Mouse (Mus musculus) central nervous system, embryonic 11.5 days (tissue): Measurements from ENCODE around the gene Ddx54. TPM values are rescaled to one million over a fixed set of nuclear protein-coding genes. Genes with fewer than 3 reads are reported as not detected.

ENCODE experiments used
- polyA plus RNA-seq: library from polyadenylated mRNA; depleted of rRNA; stranded (reverse); fragments of >200 nt; gene quantifications from 2 replicates; pipeline ENCODE4 v1.2.3, GENCODE M21; 2012; rRNA removed

The Ddx54 gene
- 38.4 and 40.1 TPM in 2 replicates for polyA plus RNA-seq

DNA sequence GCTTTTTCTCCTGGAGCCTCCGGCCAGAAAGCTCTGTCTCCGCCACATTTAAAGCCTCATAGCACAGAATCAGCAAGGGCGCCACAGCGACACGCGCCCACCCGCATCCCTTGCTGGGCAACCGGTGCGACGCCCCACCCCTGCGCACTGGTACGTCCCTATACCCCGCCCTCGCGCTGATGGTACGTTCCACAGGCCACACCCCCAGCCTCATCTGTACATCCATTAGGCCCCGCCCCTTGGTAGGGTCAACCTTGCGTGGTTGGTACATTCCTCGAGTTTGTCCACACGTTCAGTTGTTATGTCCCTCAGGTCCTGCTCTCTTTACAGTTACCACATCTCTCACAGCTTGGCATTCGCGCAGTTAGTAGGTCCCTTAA, at the start of gene Ddx54, which contains the start of gene Rita1:
Gene Ddx54 (plus strand): TSS at position 298 of the 380 bp plus-strand sequence.
Gene Rita1 (minus strand): TSS at position 148 of the 380 bp plus-strand sequence.

DNA sequence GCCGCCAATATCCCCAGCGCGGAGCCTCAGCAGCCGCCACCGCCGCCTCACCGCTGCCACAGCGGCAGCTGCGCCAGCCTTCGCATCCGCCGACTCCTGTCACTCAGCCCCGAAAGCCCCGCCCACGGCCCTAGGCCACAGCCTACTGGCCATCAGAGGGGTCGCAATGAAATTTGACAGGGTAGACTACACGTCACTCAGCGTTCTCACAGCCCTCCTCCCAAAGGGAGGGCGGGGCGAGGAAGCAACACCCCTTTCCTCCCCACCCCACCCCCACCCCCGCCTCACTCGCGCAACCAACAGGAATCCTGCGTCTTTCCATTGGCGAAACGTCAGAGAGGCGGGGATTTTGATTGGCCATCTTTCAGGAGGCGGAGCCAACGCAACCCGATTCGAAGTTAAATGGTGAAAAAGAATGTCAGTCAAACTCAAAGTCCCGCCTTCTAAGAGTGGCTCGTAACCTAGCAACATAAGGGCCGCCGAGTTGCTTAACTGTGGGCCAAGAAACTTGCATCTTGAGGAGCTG, 23.9 kb upstream of the Ddx54 start, which contains the start of the genes Tpcn1 and Iqcd:
Gene Tpcn1 (minus strand): TSS at position 105 of the 526 bp plus-strand sequence.
Gene Iqcd (plus strand): TSS at position 448 of the 526 bp plus-strand sequence.

DNA sequence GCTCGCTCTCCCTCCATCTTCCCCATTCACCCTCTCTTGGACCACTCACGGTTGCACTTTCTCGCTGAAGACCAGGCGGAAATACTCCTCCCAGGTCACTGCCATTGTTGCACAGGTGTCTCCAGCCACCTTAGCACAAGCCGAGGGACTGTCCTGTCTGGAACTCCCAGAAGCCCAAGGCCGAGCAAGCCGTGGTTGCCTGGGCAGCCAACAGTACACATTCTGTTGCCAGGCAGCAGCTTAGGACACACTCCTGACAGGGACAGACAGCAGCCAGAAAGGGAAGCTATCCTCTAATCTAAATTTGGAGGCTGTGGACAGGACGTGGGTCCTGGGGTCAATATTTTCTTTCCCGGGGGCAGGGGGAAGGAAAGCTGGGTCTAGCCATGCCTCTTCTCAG, 21.6 kb downstream of the Ddx54 start, which contains the start of gene Cfap73:
Gene Cfap73 (minus strand): TSS at position 105 of the 400 bp plus-strand sequence.

DNA sequence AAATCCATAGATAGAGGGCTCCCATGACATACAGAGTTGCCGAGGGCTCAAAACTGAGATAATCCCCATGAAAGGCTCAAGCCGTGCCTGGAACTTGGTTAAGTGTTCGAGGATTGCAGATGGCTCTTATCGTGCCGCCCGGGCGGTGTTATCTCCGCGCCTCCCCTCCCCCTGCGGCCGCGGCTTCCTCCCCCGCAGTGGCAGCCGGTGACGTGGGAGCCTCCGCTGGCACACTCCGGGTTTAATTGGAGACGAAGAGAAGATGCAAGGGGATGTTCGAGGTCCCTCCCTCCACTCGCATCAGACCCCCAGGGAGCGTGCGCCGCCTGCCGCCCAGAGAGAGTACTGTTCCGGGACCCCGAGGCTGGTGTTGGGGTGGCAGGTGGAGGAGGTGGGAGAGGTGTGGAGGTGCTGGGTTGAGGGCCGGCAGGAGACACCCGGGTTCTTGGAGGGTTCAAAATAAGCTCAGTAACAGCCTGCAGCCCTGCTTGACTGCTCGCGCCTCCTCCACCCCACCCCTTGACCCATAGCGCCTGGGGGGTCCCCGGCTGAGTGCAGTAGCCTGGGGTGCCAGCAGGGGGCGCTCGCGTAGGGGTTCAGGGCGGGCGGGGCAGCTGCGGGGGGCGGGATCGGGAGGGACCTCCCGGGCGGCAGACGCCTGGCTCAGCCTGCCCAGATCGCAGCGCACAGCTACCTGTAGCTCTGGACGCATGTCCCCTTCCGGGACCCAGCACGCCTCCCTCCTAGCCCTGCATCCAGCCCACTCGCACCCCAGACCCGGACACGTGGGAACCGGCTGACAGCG, 36.2 kb downstream of the Ddx54 start, which contains the start of gene Rasal1:
Gene Rasal1 (plus strand): TSS at position 244 of the 805 bp plus-strand sequence.

Other genes starting within 250 kb of the Ddx54 start
- gene Lhx5, start 181.0 kb upstream of the Ddx54 start, polyA plus RNA-seq: 13.6 and 21.9 TPM in 2 replicates
- gene Sdsl, start 139.9 kb upstream of the Ddx54 start, polyA plus RNA-seq: 5.2 and 5.9 TPM in 2 replicates
- 0.06 TPM in 2 replicates for gene Sds, start 136.2 kb upstream of the Ddx54 start, polyA plus RNA-seq
- 10.0 and 17.9 TPM in 2 replicates for gene Plbd2, start 109.1 kb upstream of the Ddx54 start, polyA plus RNA-seq
- 4.4 and 5.1 TPM in 2 replicates for gene Slc8b1, start 101.6 kb upstream of the Ddx54 start, polyA plus RNA-seq
- 14.3 and 26.2 TPM in 2 replicates for gene Tpcn1, start 24.1 kb upstream of the Ddx54 start, polyA plus RNA-seq
- 1.7 and 3.7 TPM in 2 replicates for gene Iqcd, start 23.7 kb upstream of the Ddx54 start, polyA plus RNA-seq
- gene Rita1, start 150 bp upstream of the Ddx54 start, polyA plus RNA-seq: 22.7 and 23.9 TPM in 2 replicates
- 0.09 and 0.11 TPM in 2 replicates for gene Cfap73, start 21.5 kb downstream of the Ddx54 start, polyA plus RNA-seq
- 0.14 and 0.24 TPM in 2 replicates for gene Rasal1, start 36.1 kb downstream of the Ddx54 start, polyA plus RNA-seq
- gene Dtx1, start 99.2 kb downstream of the Ddx54 start, polyA plus RNA-seq: 9.1 and 13.1 TPM in 2 replicates
- 0.36 and 0.40 TPM in 2 replicates for gene Oas2, start 137.1 kb downstream of the Ddx54 start, polyA plus RNA-seq
- 0.14 and 0.19 TPM in 2 replicates for gene Oas3, start 164.9 kb downstream of the Ddx54 start, polyA plus RNA-seq
- 0.04 and 0.09 TPM in 2 replicates for gene Oas1e, start 182.8 kb downstream of the Ddx54 start, polyA plus RNA-seq
- 0.47 and 0.71 TPM in 2 replicates for gene Oas1c, start 199.8 kb downstream of the Ddx54 start, polyA plus RNA-seq
- not detected in 2 replicates for gene Oas1f, start 234.6 kb downstream of the Ddx54 start, polyA plus RNA-seq
- gene Oas1h, start 248.7 kb downstream of the Ddx54 start, polyA plus RNA-seq: not detected in 2 replicates